Mouse (Mus musculus) CH12.LX (cell line): ENCODE measurements around the gene Mmp24.

Source experiments
- CTCF ChIP-seq, 2 experiments: IDR thresholded peaks in 1 of 2; conservative IDR thresholded peaks in 1 of 2; 2 replicates each; pipeline ENCODE4 v1.5.1; 2011 to 2012; ENCODE audit warnings: low read depth in 2 of 2, low read length in 2 of 2, improper control_type of control experiment in 1 of 2, inconsistent platforms in 1 of 2, mild to moderate bottlenecking in 1 of 2, moderate library complexity in 1 of 2
- EP300 ChIP-seq: IDR thresholded peaks from 2 replicates; pipeline ENCODE4 v1.6.1; 2011; ENCODE audit warnings: low read length, improper control_type of control experiment
- ETS1 ChIP-seq: conservative IDR thresholded peaks from 2 replicates; pipeline ENCODE4 v1.6.1; 2012; ENCODE audit warnings: low read depth, mild to moderate bottlenecking, inconsistent platforms, low read length, improper control_type of control experiment, moderate library complexity
- POLR2A ChIP-seq: IDR thresholded peaks from 2 replicates; pipeline ENCODE4 v1.6.1; 2011; ENCODE audit warnings: low read depth, mild to moderate bottlenecking, improper control_type of control experiment, low read length
- POLR2AphosphoS2 ChIP-seq: IDR thresholded peaks from 2 replicates; pipeline ENCODE4 v1.6.1; 2011; ENCODE audit warnings: low read depth, low read length, improper control_type of control experiment
- RCOR1 ChIP-seq: conservative IDR thresholded peaks from 2 replicates; pipeline ENCODE4 v1.6.1; 2012; ENCODE audit warnings: low read depth, mild to moderate bottlenecking, inconsistent platforms, low read length, improper control_type of control experiment
- SMC3 ChIP-seq: IDR thresholded peaks from 2 replicates; pipeline ENCODE4 v1.6.1; 2011; ENCODE audit warnings: low read depth, low read length, improper control_type of control experiment
- USF2 ChIP-seq: conservative IDR thresholded peaks from 2 replicates; pipeline ENCODE4 v1.6.1; 2011; ENCODE audit warnings: low read depth, low read length, improper control_type of control experiment
- ZNF384 ChIP-seq: IDR thresholded peaks from 2 replicates; pipeline ENCODE4 v1.6.1; 2012; ENCODE audit warnings: low read depth, low read length, improper control_type of control experiment, inconsistent platforms

DNA sequence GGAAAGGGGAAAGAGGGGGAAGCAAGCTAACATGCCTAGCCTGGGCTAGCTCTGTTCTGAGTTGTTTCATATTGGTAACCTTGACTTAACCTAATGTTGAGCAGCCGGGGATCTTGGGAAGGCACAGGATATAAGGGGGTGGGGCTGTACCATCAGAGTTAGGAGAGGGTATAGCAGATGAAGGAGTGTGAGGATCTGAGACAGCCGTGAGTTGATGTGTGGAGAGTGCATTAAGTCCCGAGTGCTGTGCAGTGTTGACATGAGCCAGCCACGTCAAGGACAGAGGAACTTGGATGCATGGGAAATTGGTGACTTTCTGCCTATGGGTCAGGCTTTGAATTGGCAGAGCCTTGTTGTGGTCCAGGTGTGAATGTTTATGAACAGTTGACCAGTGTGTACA, 37.5 kb downstream of the Mmp24 start:
- TF ChIP-seq USF2 (no peak), ZNF384 (no peak), ETS1 (no peak), RCOR1 (no peak), POLR2AphosphoS2 (no peak), EP300 (no peak), SMC3 (no peak), POLR2A (no peak), CTCF (conservative IDR thresholded peaks at IDR 0.05 in 1 of 2, IDR thresholded peaks at IDR 0.05 in 1 of 2; ENCODE audit: low read depth in 2 of 2, low read length in 2 of 2) (no peak)
